Mouse (Mus musculus) heart, adult 8-10 months (tissue): Measurements from ENCODE around the gene Chil6. TPM values are rescaled to one million over a fixed set of nuclear protein-coding genes. Genes with fewer than 3 reads are reported as not detected.

ENCODE experiments used
- DNase-seq: peaks from one replicate; pipeline ENCODE4 v3.0.0; 2022; ENCODE audit warnings: low spot score
- total RNA-seq, 4 experiments: library from RNA; stranded (reverse); gene quantifications; 2 replicates each; pipeline ENCODE4 v1.2.4; 2022

The Chil6 gene
- not detected for total RNA-seq

DNA sequence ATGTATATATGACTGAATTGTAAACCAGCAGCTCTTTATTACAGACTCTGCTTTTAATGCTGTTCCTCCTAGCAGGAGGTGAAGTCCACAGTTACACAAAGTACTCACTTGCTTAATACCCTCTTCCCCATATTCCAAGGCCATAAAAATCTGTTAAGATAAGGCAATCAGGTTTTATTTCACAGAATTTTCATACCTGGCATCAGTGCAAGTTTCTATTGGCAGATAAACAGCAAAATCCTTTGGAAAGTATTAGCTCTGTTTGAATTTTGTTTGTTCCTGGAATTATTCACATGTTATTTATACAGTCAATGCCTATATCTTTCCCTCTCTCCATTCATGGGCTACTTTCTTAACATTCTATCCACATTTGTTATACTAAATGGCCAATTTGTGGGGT, at the start of gene Chil6:
Chil6 (minus strand) TSS at position 101 of the 400 bp plus-strand sequence.
- DNase-seq, result no peak

DNA sequence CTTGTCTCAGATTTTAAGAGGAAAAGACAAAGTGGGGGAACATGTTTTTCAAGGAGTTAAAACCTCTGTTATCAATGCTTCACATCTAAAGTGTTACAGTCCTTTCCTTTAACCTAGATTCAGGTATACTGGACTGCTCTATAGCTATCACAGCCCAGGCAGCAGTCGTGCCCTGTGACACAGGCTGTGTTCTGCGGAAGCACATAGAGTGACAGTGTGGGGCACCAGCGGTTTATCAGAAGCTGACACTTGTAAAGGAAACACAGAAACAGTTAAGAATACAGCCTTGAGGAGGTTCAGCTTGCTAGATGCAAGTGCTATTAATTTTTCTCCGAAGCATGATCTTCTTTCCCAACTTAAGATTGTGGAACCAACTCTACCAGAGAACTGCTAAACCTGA, 46.6 kb upstream of the Chil6 start:
- DNase-seq, result no peak

DNA sequence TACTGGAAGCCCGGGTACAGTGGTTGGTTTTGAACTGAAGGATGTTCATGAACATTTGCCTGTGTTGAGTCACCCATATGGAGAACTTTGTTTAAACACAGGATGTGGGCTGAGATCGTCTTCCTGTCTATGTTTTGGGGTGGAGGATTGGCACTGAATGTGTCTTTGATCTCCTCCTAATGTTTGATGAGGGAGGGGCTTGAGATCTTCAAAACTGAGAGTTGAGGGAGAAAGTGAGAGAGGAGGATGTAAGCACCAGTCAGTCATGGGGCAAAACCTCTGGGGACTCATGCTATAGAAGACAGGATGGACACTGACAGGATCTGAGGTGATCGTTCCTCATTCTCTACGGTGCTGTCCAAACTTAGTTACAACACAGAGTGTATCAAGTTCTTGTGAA, 43.6 kb upstream of the Chil6 start:
- DNase-seq, result no peak

DNA sequence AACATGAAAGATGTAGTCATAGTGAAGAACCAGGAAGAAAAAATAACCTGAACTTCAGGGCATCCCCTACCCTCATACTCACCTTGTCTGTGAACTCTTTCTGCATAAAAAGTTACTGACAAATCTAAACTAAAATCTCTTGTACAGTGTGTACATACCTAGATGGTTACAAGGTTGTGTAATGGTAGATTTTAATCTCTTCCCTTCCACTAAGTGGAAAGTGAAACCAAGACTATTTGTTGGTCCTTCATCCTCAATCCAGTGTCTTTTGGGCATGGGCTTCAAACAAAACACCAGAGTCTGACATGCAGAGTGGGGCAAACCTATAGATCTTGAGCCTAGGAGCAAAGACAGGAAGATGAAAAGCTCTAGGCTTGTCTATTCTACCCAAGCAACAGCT, 43.0 kb upstream of the Chil6 start:
- DNase-seq, result no peak

DNA sequence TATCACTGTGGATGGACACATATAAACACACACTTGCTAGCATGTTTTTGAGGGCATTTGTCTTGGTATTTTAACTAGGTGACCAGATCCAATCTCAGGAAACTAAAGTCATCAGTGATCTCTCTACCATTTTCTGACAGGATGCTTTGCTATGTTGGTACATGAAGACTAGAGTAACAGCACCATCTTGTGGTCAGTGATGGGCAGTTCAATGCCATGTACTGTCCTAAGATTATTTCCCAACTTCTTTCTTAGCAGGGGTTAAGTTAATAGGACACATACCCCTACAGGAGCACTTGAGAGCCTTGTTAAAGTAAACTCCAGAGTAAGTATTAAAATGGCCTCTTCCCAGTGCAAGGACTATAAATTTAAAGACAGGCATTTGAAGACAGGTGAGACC, 42.6 kb upstream of the Chil6 start:
- peak; percentile 13 for DNase-seq

Other genes starting within 250 kb of the Chil6 start
- 10 to 100 TPM in 1 of 4 experiments, under 1 TPM in 1, not detected in 2; 0.34 to 91.4 TPM for gene Chil3, start 238.6 kb downstream of the Chil6 start, total RNA-seq
- gene Chil4, start 186.7 kb downstream of the Chil6 start, total RNA-seq, result not detected
- under 1 TPM; 0.53 to 0.79 (median 0.69) TPM for gene Dennd2d, start 76.2 kb upstream of the Chil6 start, total RNA-seq
- gene Dram2, start 141.6 kb upstream of the Chil6 start, total RNA-seq, result 100 to 1,000 TPM in 1 of 4 experiments, 10 to 100 TPM in 3; 84.7 to 105 (median 96.1) TPM
- gene Cept1, start 141.6 kb upstream of the Chil6 start, total RNA-seq, result 10 to 100 TPM; 15.9 to 23.5 (median 18.3) TPM